Mouse (Mus musculus) bone marrow, adult 2 months (tissue): ENCODE measurements at regions not wholly inside any gene's neighbourhood (a gene's known extent, or its start where the extent isn't known, plus 50 kb on each side); places are given as distances from the start of the nearest gene placed in this dataset.

Experiments used
- H3K27ac ChIP-seq: fragments of 200-500 bp; 2 replicates; pipeline ENCODE4 v1.5.1; 2012; ENCODE audit warnings: low read depth, mild to moderate bottlenecking, control low read depth, inconsistent platforms, low read length; ENCODE audit not compliant: control insufficient read depth, poor library complexity, insufficient read depth
- H3K4me1 ChIP-seq: fragments of 200-500 bp; 2 replicates; pipeline ENCODE4 v1.6.1; 2011; ENCODE audit warnings: low read length; ENCODE audit not compliant: control insufficient read depth, insufficient read depth
- H3K4me3 ChIP-seq: fragments of 200-500 bp; replicated peaks from 2 replicates; pipeline ENCODE3; 2011; ENCODE audit warnings: mild to moderate bottlenecking, low read depth, low read length, control low read depth; ENCODE audit not compliant: control insufficient read depth
- CTCF ChIP-seq: fragments of 200-500 bp; IDR thresholded peaks from 2 replicates; pipeline ENCODE4 v1.5.1; 2011; ENCODE audit warnings: low read length, control low read depth; ENCODE audit not compliant: control insufficient read depth, insufficient read depth
- POLR2A ChIP-seq: fragments of 200-500 bp; IDR thresholded peaks from 2 replicates; pipeline ENCODE4 v1.6.1; 2011; ENCODE audit warnings: low read depth, mild to moderate bottlenecking, control low read depth, low read length, borderline replicate concordance; ENCODE audit not compliant: control insufficient read depth
- WGBS: fragments of 180-500 bp; shearing (Covaris S2); methylation state at CpG from one replicate; pipeline ENCODE4 v1.1.7; 2018; 5-methylcytosine and 5-hydroxymethylcytosine counted together

DNA sequence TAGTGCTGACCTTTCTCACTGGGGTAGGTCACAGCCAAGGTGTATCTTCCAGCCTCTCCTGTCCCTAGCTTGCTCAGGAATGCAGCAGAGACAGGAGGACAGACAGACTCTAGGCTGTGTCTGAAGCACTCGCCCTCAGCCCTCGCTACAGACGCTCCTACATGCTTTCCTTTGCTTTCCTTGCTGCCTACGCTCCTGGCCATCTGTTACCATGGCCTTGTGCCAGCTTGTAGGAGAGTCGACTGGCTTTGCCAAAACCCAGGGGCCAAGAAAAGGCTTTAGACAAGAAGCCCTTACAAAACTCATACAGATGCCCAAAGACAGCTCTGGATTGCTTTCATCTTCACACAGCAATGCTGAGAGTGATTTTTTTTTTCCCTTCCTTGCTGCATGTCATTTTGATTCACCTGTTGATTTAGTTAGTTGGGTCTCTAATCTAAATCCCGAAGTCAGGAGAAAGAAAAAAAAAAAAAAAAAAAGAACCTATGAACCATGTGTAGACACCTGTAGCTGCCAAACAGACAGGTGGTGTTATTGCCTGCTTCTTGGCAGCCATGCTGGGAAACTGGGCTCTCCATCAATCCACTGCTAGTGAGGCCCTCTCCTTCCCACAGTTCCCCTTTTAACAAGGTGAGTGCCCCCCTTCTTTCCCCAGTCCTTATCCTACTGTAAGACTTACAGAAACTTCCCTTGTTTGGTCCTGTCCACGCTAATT is 233.1 kb upstream of the Id4 start:
- TF ChIP-seq POLR2A (no peak), CTCF (no peak)
- 63% methylated on average over 7 of the region's 7 CpGs for WGBS
- Histone ChIP-seq H3K4me3 (no peak overlapping the region), H3K27ac (no peak overlapping the region), H3K4me1 (no peaks in the 10 kb centered on the region)

- Histone ChIP-seq H3K4me3 (no peak overlapping the region), H3K27ac (no peak overlapping the region), H3K4me1 (no peaks in the 10 kb centered on the region)
- TF ChIP-seq CTCF, result no peak
- no peak for TF ChIP-seq POLR2A
- WGBS, result 78% methylated on average over 8 of the region's 8 CpGs
These were observed 229.5 kb upstream of the Id4 start for GRCm38 (mm10) chr13:48031491-48031890.

DNA sequence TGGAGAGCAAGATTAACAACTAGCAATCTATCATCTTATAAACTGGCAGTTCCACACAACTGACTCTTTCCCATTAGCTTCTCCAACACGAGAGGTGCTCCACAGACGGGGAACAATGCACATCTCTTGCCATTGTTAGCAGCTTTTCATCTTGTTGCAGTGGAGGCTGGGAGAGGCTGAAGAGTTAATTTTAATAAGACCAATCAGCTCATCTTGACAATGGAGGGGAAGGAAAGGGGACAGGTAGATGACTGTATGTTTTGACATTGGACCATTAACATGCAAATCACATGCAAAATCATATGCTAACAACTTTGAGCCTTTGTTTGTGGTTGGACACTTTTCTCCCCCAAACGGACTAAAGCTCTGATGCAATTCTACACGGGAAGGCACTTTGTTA is 218.9 kb upstream of the Id4 start:
- H3K4me3 ChIP-seq, result no peak overlapping the region
- no peak for TF ChIP-seq POLR2A
- no peak for TF ChIP-seq CTCF
- H3K4me1 ChIP-seq, result no peaks in the 10 kb centered on the region
- no peak overlapping the region for H3K27ac ChIP-seq
- 62% methylated on average over 4 of the region's 4 CpGs for WGBS

GRCm38 (mm10) chr13:48042572-48042971 is 218.5 kb upstream of the Id4 start:
- Histone ChIP-seq H3K4me1 (no peaks in the 10 kb centered on the region), H3K27ac (no peak overlapping the region), H3K4me3 (no peak overlapping the region)
- TF ChIP-seq CTCF (no peak), POLR2A (no peak)
- 70% methylated on average over 6 of the region's 6 CpGs for WGBS

GRCm38 (mm10) chr13:48046201-48046750 is 214.8 kb upstream of the Id4 start:
- Histone ChIP-seq H3K4me1 (no peaks in the 10 kb centered on the region), H3K27ac (no peak overlapping the region), H3K4me3 (no peak overlapping the region)
- WGBS, result 81% methylated on average over 25 of the region's 25 CpGs
- no peak for TF ChIP-seq CTCF
- TF ChIP-seq POLR2A, result no peak

- 87% methylated on average over 6 of the region's 6 CpGs for WGBS
- H3K4me1 ChIP-seq, result no peaks in the 10 kb centered on the region
- H3K4me3 ChIP-seq, result no peak overlapping the region
- TF ChIP-seq CTCF (no peak), POLR2A (no peak)
- H3K27ac ChIP-seq, result no peak overlapping the region
These were observed 211.2 kb upstream of the Id4 start for GRCm38 (mm10) chr13:48049796-48050195.

- TF ChIP-seq POLR2A (no peak), CTCF (no peak)
- Histone ChIP-seq H3K4me3 (no peak overlapping the region), H3K27ac (no peak overlapping the region), H3K4me1 (no peaks in the 10 kb centered on the region)
These were observed 186.4 kb upstream of the Id4 start for GRCm38 (mm10) chr13:48074630-48075029.

DNA sequence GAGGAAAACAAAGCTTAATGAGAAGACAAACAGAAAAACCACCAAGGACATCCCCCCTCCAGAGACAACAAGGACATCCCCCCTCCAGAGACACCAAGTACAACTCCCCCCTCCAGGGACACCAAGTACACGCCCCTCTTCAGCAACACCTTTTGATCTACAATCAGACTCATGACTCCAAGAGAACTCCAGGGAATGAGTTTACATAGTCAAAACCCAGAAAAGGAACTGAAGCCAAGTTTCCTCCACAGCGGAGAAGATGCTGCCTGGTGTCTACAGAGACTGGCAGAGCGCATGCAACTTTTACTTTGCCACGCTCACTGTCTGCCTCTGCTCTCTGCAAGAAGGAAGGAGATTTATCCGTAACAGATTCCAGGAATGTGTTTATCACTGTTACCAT is 185.7 kb upstream of the Id4 start:
- WGBS, result 75% methylated on average over 5 of the region's 5 CpGs
- H3K27ac ChIP-seq, result no peak overlapping the region
- H3K4me3 ChIP-seq, result no peak overlapping the region
- H3K4me1 ChIP-seq, result no peaks in the 10 kb centered on the region
- TF ChIP-seq POLR2A (no peak), CTCF (no peak)
